Mouse (Mus musculus) v-Abl transformed pro-B cells (cell line): ENCODE results near the gene Apom.

ENCODE experiments used
- in situ Hi-C, 2 experiments: fragments of 400-800 bp; cut with MboI; formaldehyde crosslinking; loops; one replicate each; pipeline ENCODE4 v1.15.1; 2025; ENCODE audit not compliant: unreplicated experiment in 2 of 2

Gene Apom

DNA sequence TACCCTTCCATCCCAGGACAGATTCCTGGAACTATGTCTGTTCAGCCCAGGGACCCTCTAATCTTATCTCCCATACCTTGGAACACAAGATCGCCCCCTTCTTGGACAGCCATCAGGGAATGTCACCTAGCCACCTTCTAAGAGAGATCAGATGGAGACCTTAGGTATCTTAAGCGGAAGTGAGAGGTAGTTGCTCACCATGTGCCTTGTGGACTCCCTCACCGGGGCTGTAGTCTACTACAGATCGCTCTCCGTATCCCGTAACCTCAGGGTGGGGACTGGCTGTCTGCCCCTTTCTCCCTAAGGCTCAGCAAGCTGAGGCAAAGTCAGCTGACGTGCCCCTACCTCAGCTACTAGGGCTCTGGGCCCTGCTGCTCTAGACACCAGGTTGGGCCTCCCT, 27.8 kb downstream of the Apom start:
- in situ Hi-C loops, result loop anchor here in 1 of 2 experiments (10.0 kb wide), 1 partner anchor 79 kb away; the partner anchor contains the start of gene Sapcd1

DNA sequence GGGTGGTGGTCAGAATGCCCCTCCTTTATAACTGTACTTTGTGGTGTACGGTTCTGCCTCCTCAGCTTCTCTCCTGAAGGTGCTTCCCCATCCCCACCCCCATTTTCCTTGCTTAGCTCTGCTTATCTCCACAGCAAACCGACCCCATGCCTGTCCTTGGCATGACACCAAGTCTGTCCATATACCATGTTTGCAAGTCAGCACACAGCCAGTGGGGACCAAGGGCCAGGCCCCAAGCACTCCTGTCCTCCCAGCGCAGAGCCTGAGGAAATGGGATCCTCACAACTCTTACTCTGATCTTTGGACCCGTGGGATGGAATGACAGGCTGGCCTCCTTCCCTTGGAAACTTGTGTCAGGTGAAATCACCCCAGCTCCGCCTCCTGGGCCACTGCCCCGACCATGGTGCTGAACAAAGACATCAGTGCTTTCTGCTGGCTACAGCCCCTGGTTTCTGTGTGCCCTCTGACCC, 28.6 kb downstream of the Apom start:
- in situ Hi-C loops, result loop anchor here in 1 of 2 experiments (10.0 kb wide), 1 partner anchor 78 kb away; the partner anchor contains the start of gene Sapcd1

DNA sequence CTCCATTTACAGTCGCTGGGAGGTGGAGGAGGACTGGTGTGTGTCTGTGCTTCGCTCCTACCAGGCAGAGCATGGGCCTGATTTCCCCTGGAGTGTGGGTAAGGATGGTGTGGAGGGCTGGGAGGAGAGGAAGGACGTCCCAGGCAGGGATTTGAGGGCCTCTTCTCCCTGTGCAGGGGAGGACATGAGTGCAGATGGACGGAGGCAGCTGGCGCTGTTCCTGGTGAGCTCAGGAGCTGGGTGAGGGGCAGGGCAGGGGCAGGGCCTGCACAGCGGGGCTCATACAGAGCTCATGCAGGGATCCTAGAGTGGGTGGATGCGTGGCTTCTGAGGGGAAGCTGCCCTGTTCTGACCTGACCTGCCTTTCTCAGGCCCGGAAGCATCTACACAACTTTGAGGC, 29.6 kb downstream of the Apom start:
- in situ Hi-C loops, result loop anchor here in 1 of 2 experiments (10.0 kb wide), 1 partner anchor 77 kb away; the partner anchor contains the start of gene Sapcd1

DNA sequence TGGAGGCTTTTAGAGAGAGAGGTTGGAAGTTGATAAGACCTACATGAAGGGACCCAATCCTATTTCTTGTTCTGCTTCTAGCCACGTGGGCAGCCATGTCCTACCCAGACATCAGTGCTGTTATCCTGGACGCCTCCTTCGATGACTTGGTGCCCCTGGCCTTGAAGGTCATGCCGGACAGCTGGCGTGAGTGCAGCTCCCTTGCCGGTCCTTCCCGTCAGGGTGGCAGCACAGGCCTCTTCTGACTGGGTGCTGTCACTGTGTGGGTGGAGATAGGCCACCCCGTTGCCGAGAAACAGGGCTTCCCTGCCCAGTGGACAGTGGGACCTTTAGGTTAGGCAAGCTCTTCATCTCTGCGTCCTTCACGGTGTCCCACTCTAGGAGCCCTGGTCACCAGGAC, 30.7 kb downstream of the Apom start:
- in situ Hi-C loops, result loop anchor here in 1 of 2 experiments (10.0 kb wide), 1 partner anchor 76 kb away; the partner anchor contains the start of gene Sapcd1

DNA sequence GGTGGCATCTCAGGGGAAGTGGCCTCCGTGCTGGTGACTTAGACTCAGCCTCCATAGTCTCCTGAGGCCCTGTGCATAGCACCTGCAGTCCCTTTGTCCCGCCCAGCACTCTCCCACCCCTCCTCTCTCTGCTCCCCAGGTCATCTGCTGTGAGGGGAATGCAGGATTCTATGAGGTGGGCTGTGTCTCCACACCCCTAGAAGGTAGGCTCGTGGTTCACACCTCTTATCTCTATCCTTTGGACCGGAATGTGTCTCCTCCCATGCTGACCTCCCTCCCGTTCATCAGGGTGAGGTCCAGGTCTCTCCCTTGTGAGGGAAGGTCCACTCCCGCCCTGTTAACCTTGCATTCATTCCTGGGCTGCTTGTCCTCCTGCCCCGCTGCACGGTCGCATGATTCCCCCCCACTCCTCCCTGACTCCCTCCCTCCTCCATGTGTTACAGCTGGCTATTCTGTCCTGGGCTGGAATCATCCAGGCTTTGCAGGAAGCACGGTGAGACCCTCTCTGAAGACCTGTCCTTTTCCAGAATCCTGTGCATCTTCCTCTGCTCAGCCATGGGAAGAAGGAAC, 31.6 kb downstream of the Apom start:
- in situ Hi-C loops, result loop anchor here in 1 of 2 experiments (10.0 kb wide), 1 partner anchor 75 kb away; the partner anchor contains the start of gene Sapcd1

DNA sequence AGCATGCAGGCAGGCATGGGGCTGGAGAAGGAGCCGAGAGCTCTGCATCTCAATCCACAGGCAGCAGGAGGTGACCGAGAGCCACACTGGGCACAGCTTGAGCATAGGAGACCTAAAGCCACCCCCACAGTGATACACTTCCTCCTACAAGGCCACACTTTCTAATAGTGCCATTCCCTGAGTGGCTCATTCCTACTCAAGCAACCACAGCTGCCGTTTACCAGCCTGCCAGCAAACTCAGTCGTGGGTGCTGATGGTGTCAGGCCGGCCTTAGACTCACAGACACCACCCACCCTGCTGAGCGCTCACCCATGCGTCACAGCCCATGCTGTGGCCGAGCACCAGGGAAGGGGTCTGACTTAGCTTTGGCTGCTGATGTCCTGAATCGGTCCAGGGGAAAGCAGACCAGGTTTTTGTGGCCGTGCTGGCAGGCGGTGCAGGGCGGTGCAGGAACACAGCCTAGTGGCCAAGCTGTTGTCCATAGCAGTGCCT, 34.6 kb downstream of the Apom start:
- in situ Hi-C loops, result loop anchor here in 1 of 2 experiments (25.0 kb wide), 1 partner anchor 235 kb away; the partner anchor contains the start of genes Cfb, Nelfe and Skiv2l

DNA sequence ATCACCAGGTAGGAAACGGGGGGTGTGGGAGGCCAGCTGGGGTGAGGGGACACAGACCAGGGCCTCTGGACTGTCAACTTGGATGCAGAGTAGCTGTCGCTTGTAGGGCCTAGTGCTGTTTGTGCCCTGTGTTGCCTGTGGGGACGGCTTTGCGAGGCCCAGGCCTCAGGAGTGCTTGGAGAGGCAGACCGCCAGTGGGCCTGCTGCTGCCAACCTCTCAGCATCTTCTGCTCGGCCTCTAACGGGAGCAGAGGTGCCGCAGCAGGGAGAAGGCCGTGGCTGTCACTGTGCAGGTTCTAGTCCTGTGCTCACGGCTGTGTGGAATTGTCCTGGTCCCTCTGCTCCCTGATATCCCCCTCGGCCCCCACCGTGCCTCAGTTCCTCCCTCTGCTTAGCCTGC, 35.3 kb downstream of the Apom start:
- in situ Hi-C loops, result loop anchor here in 1 of 2 experiments (25.0 kb wide), 1 partner anchor 234 kb away; the partner anchor contains the start of genes Cfb, Nelfe and Skiv2l

DNA sequence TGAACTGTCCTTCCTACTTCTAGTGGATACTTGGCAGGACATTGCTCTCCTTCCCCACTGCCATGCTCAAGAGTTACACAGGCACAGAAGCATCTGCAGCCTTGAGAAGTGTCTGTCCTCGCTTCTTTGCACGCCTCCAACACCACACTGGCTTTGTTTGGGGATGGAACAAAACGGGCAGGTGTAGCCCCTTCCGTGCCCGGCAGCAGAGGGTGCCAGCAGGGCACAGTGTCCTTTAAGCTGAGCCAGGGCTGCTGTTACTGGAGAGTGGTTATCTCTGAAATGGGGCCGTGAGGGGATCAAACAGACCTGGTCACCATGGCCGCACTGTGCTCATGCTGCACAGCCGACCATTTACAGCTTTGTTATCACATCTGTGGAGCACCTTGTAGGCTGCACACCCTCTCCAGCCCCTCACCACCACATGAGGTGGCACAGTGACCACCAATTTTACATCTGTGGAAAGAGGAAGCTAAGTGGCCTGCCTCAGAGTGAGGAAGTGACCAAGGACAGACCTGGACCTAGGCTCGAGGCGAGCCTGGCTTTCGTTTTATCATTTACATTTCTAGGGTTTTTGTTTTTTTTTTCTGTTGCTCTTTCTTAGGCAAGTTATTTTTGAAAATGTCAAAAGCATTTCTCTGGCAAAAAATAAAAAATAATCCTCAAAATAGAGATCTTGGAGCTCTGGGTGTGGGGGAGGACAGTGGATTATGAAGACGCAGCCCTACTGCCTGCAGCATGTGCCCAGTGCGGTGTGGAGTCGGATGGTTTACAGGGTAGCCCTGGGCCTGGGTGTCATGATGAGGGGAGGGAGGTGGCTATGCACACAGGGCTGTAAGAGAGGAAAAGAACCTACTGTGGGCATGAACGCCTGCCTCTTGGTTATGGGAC, 37.1 kb downstream of the Apom start:
- in situ Hi-C loops, result loop anchor here in 1 of 2 experiments (25.0 kb wide), 1 partner anchor 232 kb away; the partner anchor contains the start of genes Cfb, Nelfe and Skiv2l

DNA sequence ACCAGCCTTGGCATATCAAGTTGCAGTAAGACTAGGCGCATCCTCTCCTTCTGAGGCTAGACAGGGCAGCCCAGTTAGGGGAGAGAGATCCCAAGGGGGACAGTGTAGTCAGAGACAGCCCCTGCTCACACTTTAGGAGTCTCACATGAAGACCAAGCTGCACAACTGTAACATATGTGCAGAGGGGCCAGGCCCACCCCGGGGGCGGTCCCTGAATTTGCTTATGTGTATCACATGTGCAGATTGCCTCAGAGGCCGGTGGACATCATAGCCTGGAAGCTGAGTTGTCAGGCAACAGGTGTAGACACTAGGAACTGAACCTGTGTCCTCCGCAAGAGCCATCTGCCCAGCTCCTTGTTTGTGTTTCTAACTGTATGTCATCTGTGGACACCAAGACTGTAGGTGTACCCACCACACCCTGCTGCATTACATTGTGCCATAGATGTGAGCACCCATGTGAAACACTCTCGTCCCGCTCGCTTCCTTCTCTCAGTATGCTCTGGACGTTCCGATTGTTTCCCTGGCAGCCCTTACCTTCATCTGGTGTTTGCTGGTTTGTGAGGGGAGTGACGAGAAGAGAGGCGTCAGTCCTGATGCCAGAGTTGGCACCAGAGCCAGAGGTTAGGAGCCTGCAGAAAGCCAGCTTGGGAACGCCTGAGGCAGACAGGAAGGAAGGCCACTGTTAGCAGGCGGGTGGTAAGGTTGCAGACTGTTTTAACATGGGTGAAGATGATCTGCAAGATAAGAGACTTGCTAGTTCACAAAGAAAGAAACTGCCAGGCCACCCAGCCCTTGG, 39.2 kb downstream of the Apom start:
- in situ Hi-C loops, result loop anchor here in 1 of 2 experiments (25.0 kb wide), 1 partner anchor 230 kb away; the partner anchor contains the start of genes Cfb, Nelfe and Skiv2l

DNA sequence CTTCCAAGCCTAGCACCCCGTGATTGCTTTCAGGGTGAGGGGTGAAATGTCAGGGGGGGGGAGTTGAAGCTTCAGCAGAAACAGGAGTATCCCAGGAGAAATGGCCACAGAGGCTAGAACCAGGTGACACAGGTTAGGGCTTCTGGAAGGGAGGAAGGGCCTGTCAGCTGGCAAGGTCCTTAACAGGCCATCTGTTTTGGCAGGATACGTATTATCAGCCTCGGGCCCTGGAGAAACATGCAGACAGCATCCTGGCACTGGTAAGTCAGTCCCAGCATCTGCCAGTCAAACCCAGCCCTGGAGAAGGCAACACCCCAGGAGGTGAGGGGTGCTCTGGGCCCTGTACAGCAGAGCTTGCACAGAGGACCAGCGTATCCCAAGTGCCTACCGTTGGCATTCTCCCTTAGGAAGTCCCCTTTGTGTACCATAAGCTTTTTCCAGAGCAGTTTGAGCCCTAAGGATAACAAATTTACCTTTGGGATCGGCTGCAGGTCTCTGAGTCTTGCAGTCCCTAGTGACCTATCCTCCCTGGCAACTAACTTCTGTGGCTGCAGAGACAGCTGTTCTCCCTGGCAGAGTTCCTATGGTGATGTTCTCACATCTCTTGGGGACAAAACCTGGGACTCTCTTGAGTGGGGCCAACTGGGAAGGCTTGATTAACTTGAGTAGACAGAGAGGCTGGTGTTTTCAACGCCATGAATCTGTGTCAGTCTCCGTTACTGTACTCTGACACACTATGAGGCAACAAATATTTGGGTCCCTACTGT, 41.5 kb downstream of the Apom start:
- in situ Hi-C loops, result loop anchor here in 1 of 2 experiments (25.0 kb wide), 1 partner anchor 228 kb away; the partner anchor contains the start of genes Cfb, Nelfe and Skiv2l

DNA sequence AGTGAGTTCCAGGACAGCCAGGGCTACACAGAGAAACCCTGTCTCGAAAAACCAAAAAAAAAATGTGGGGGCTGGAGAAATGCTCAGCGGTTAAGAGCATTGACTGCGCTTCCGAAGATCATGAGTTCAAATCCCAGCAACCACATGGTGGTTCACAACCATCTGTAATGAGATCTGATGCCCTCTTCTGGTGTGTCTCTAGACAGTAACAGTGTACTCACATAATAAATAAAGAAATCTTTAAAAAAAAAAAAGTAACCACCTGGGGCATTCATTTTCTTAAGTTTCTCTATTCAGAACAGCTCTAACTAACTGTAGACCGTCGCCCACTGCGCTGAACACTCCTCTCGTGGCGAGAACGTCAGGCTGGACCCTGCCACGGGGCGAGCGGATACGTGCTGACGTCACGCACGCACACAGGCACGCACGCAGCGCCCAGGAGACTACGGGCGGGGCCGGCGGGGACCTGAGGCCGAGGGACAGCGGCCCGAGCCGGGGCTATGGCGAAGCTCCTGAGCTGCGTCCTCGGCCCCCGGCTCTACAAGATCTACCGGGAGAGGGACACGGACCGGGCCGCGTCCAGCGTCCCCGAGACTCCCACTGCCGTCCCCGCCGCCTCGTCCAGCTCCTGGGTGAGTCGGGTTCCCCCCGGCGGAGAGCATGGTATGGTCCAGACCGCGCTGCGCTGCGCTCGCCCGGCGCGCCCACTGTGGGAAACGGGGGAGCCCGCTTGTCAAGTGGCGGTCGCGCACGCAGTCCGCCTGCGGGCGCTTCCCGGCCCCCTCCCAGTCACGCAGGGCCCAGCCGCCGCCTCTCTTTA, 42.8 kb downstream of the Apom start, which contains the start of gene Abhd16a:
Gene Abhd16a, plus strand, starts transcription at position 439 of the 820 bp plus-strand sequence.
- in situ Hi-C loops, result loop anchor here in 1 of 2 experiments (25.0 kb wide), 1 partner anchor 227 kb away; the partner anchor contains the start of genes Cfb, Nelfe and Skiv2l

DNA sequence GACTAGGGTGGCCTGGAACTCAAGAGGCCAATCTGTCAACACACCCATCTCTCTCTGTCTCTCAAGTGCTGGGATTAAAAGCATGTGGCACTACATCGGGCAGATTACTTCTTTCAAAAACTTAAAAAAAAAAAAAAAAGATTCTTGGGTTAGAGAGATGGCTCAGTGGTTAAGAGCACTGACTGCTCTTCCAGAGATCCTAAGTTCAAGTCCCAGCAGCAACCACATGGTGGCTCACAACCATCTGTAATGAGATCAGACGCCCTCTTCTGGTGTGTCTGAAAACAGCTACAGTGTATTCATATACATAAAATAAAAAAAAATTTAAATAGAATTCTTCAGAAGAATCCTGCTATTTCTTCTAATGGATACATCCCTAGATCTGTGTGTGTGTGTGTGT, 43.7 kb downstream of the Apom start:
- in situ Hi-C loops, result loop anchor here in 1 of 2 experiments (25.0 kb wide), 1 partner anchor 226 kb away; the partner anchor contains the start of genes Cfb, Nelfe and Skiv2l

DNA sequence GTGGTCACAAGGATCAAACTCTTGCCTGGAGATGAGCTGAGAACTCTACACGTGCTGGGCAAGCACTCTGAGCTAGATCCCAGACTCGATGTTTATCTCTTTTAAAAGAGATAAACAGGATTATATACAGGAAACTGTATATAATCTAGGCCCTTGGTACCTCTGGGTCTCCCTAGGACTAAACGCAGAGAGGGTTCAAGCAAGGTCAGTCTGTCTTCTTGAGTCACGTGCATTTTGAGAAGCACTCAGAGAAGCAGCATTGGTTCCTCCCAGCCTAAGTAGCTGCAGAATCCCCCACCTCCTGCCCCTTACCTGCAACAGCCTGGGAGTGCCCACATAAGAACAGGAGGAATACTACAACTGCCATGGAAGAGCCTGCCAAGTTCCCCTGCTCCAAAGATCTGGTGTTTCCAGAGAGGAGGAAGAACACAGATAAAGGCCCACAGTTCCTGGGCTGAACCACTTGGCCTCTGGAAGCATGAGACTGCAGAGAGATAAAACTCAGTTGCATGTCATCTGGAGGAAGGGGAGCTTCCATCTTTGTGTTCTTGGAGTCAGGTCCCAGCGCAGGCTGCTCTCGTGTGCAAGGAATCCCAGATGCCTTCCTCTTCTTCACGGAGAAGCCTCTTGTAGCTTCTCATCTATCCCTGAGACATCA, 46.5 kb downstream of the Apom start, which contains the start of gene Ly6g6f:
Gene Ly6g6f, minus strand, starts transcription at position 403 of the 658 bp plus-strand sequence.
- in situ Hi-C loops, result loop anchor here in 1 of 2 experiments (25.0 kb wide), 1 partner anchor 223 kb away; the partner anchor contains the start of genes Cfb, Nelfe and Skiv2l

DNA sequence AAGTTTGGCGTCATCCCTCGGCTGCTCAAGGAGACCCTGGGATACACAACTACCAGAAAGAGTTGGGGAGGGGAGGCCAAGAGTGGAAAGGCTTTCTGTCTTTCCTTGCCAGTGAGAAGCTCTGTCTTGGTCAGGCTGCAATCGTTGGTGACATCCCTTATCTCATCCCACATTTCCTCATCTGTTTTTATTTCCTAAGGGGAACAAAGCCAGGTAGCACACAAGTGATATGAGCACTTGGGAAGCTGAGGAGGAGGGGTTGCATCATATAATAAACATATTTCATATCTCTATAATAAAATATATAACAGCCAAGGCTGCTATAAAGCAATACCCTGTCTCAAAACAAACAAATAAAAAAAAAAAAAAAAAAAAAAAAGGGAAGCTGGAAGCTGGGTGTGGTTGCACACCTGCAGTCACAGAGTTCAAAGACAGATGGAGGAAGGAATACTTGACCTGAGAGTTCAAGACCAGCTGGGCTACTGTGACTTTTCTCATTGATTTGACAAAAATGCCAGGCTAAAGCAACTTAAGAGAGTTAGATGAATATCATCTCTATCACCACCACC, 47.8 kb downstream of the Apom start:
- in situ Hi-C loops, result loop anchor here in 1 of 2 experiments (25.0 kb wide), 1 partner anchor 222 kb away; the partner anchor contains the start of genes Cfb, Nelfe and Skiv2l

DNA sequence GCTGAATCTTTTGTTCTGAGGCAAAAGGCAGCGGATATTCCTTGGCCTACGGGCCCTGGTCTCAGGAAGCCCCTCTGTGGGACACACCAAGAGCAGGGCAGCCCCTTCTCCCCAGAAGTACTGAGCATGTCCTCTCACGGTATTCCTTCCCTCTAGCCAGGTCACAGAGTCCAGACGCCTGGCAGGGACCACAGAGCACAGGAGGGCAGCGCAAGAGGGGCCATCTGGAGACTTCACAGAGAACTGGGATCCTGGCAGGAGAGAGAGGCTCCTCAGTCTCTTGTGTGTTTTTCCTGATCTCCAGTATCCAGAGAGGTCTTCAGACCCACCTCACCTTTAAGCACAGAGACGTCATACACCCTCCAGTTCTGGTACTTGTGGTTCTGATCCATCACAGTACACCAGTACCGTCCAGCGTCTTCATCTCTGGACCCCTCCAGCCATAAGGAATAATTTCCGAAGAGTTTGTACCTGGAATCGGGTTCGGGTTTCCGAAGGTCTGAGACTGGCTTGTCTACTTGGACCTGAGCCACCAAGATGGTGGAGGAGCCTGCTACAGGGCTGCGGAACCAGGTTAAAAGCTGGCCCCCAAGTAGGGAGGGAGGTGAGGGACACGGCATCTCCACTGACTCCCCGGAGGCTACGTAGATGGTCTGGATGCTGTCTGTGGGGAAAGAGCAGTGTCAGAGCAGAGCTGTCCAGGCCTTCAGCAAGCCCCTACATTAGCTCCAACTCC, 48.8 kb downstream of the Apom start:
- in situ Hi-C loops, result loop anchor here in 1 of 2 experiments (25.0 kb wide), 1 partner anchor 221 kb away; the partner anchor contains the start of genes Cfb, Nelfe and Skiv2l

DNA sequence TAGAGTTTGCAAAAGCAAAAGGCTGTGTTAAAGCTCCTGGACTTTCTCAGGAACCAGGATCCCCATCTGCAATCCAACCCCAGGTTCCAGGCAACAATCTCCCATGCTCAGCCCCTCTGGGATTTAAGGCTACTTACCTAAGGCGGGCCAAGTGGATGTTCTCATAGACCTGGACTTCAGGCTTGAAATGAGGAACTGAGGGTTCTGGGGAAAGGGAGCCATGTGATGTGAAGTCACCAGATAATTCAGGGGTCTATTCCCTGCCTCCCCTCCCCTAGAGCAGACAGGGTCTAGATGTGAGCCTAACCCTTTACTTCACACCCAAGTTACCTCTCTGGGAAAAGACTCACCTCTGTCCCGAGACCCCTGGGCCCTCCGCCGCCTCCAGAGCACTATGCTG, 51.1 kb downstream of the Apom start:
- in situ Hi-C loops, result loop anchor here in 1 of 2 experiments (25.0 kb wide), 1 partner anchor 218 kb away; the partner anchor contains the start of genes Cfb, Nelfe and Skiv2l
